Mouse (Mus musculus): Measurements from ENCODE around the gene Gm49711.
"Not testable (repeated sequence)": the region's sequence is repeated elsewhere in the genome, so short reads cannot be mapped to it uniquely, and the experiment has no call there.

Gene Gm49711

GRCm38 (mm10) chr16:92062832-92063231 lies 4.7 kb downstream of the Gm49711 start:
- DNase-seq (ENCODE audit: low read depth, low spot score): no peak

GRCm38 (mm10) chr16:92064801-92065200 lies 6.7 kb downstream of the Gm49711 start:
- no peak for DNase-seq (ENCODE audit: low read depth, low spot score)

- DNase-seq (ENCODE audit: low read depth, low spot score): no peak
Observed at GRCm38 (mm10) chr16:92070338-92070737, 12.2 kb downstream of the Gm49711 start.

- no peak for DNase-seq (ENCODE audit: low read depth, low spot score)
Observed at GRCm38 (mm10) chr16:92076797-92077196, 18.7 kb downstream of the Gm49711 start.

GRCm38 (mm10) chr16:92083771-92084453 lies 25.8 kb downstream of the Gm49711 start:
- DNase-seq (ENCODE audit: low read depth, low spot score): no peak

- no peak for DNase-seq (ENCODE audit: low read depth, low spot score)
Observed at GRCm38 (mm10) chr16:92089225-92089624, 31.1 kb downstream of the Gm49711 start.

GRCm38 (mm10) chr16:92091876-92092275 lies 33.8 kb downstream of the Gm49711 start:
- no peak for DNase-seq (ENCODE audit: low read depth, low spot score)

GRCm38 (mm10) chr16:92098351-92099051 lies 40.4 kb downstream of the Gm49711 start:
- no peak for DNase-seq (ENCODE audit: low read depth, low spot score)

GRCm38 (mm10) chr16:92099598-92099997 lies 41.5 kb downstream of the Gm49711 start:
- DNase-seq (ENCODE audit: low read depth, low spot score): no peak

- DNase-seq (ENCODE audit: low read depth, low spot score): no peak
Observed at GRCm38 (mm10) chr16:92100111-92100510, 42.0 kb downstream of the Gm49711 start.

- no peak for DNase-seq (ENCODE audit: low read depth, low spot score)
Observed at GRCm38 (mm10) chr16:92102115-92102514, 44.0 kb downstream of the Gm49711 start.

- not testable (repeated sequence) for DNase-seq (ENCODE audit: low read depth, low spot score)
Observed at GRCm38 (mm10) chr16:92102931-92103330, 44.8 kb downstream of the Gm49711 start.

GRCm38 (mm10) chr16:92103572-92104331 lies 45.6 kb downstream of the Gm49711 start:
- peak; percentile 94 for DNase-seq (ENCODE audit: low read depth, low spot score)

- no peak for DNase-seq (ENCODE audit: low read depth, low spot score)
Observed at GRCm38 (mm10) chr16:92104332-92104590, 46.1 kb downstream of the Gm49711 start.

GRCm38 (mm10) chr16:92104951-92105350 lies 46.8 kb downstream of the Gm49711 start:
- DNase-seq (ENCODE audit: low read depth, low spot score): no peak

GRCm38 (mm10) chr16:92105631-92106030 lies 47.5 kb downstream of the Gm49711 start:
- DNase-seq (ENCODE audit: low read depth, low spot score): peak; percentile 60

- no peak for DNase-seq (ENCODE audit: low read depth, low spot score)
Observed at GRCm38 (mm10) chr16:92107346-92107745, 49.2 kb downstream of the Gm49711 start.

- DNase-seq (ENCODE audit: low read depth, low spot score): no peak
Observed at GRCm38 (mm10) chr16:92114706-92115241, 56.7 kb downstream of the Gm49711 start.

GRCm38 (mm10) chr16:92115611-92116421 lies 57.7 kb downstream of the Gm49711 start:
- DNase-seq (ENCODE audit: low read depth, low spot score): peak; percentile 77

GRCm38 (mm10) chr16:92117337-92118209 lies 59.5 kb downstream of the Gm49711 start:
- DNase-seq (ENCODE audit: low read depth, low spot score): no peak

Data from ZHBTc4 (cell line).